Mouse (Mus musculus): ENCODE measurements around the gene Pidd1.

DNA sequence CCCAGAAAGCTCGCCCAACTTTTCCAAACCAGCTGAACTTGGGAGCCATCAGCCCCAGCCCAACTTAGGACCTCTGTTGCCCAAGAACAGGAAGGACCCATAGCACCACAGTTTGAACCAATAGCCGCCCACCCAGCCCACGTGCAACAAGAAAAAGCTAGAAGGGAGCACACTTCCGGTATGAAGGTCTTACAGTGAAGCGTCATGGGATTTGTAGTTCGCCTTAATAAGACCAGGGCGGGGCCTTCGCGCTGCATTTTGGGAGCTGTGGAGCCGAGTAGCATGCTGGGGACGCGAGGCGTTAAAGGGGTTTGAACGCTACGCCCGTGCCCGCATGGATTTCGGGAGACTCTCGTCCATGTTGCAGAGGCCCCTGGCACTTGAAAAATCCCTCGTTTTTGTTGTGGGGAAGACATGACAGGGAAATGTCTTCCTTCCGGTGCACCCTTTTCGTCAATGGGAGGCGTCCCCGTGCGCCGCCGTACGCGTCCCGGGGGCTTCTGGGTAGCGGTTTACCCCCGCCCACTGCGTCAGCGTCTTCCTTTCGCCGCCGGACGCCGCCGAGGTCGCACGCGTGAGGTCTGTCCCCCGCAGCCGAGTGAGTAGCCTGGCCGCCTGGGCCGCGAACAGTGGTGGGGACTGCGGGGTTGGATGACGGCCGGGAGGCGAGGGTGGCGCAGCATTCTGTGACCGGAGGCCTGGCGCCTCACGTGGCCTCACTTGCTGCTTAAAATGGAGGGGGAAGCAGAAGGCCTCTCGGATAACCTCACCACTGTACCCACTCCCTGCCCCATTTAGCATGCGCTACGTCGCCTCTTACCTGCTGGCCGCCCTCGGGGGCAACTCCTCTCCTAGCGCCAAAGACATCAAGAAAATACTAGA, 3.5 kb upstream of the Pidd1 start, which contains the start of gene Rplp2:
- TF ChIP-seq CTCF (IDR thresholded peaks at IDR 0.05; ENCODE audit: extremely low read depth, insufficient read depth, low read length), result no peak
- peak; percentile 81 for TF ChIP-seq POLR2A (IDR thresholded peaks at IDR 0.05; ENCODE audit: extremely low read depth, insufficient read depth, low read length)
